Mouse (Mus musculus) C2C12 (cell line): ENCODE measurements around the gene Ap4m1. TPM values are rescaled to one million over a fixed set of nuclear protein-coding genes. Genes with fewer than 3 reads are reported as not detected.

ENCODE experiments used
- H3K27me3 ChIP-seq: one replicate; pipeline ENCODE4 v1.6.1; 2011; ENCODE audit not compliant: control insufficient read depth, insufficient read depth, insufficient read length
- H3K36me3 ChIP-seq: one replicate; pipeline ENCODE4 v1.6.1; 2011; ENCODE audit not compliant: control insufficient read depth, insufficient read depth
- H3K4me3 ChIP-seq: one replicate; pipeline ENCODE4 v1.5.1; 2011; ENCODE audit warnings: mild to moderate bottlenecking, control low read depth; ENCODE audit not compliant: poor library complexity, insufficient read depth, severe bottlenecking
- H3K79me2 ChIP-seq: one replicate; pipeline ENCODE4 v1.6.1; 2011; ENCODE audit not compliant: control insufficient read depth, insufficient read depth
- H3K79me3 ChIP-seq: one replicate; pipeline ENCODE4 v1.6.1; 2011; ENCODE audit warnings: low read depth, control low read depth
- H3ac ChIP-seq: one replicate; pipeline ENCODE3; 2011; ENCODE audit warnings: low read depth; ENCODE audit not compliant: control insufficient read depth, insufficient read length
- CEBPB ChIP-seq: IDR thresholded peaks from one replicate; pipeline ENCODE4 v1.6.1; 2011; ENCODE audit warnings: low read depth, mild to moderate bottlenecking, control low read depth, moderate library complexity
- CTCF ChIP-seq: IDR thresholded peaks from one replicate; pipeline ENCODE4 v1.5.1; 2011; ENCODE audit not compliant: control insufficient read depth, insufficient read depth, insufficient read length
- FOSL1 ChIP-seq: IDR thresholded peaks from one replicate; pipeline ENCODE4 v1.8.0; 2011; ENCODE audit warnings: mild to moderate bottlenecking, low read length; ENCODE audit not compliant: poor library complexity, insufficient read depth, severe bottlenecking
- MAX ChIP-seq: IDR thresholded peaks from one replicate; pipeline ENCODE4 v1.6.1; 2011; ENCODE audit warnings: mild to moderate bottlenecking, control low read depth
- MYOD1 ChIP-seq: IDR thresholded peaks from one replicate; pipeline ENCODE4 v1.6.1; 2011; ENCODE audit warnings: low read depth; ENCODE audit not compliant: control insufficient read depth, insufficient read length
- MYOG ChIP-seq: IDR thresholded peaks from one replicate; pipeline ENCODE4 v1.6.1; 2011; ENCODE audit not compliant: control insufficient read depth, insufficient read length; ENCODE audit errors: extremely low read depth
- USF1 ChIP-seq: IDR thresholded peaks from one replicate; pipeline ENCODE4 v1.6.1; 2011; ENCODE audit warnings: low read depth, mild to moderate bottlenecking, control low read depth, moderate library complexity
- polyA plus RNA-seq: library from polyadenylated mRNA; unstranded; fragments of >200 nt; fragmentation: generic; extraction: Trizol; gene quantifications from one replicate; pipeline ENCODE4 v1.2.1, GENCODE M21; 2012; ENCODE audit warnings: missing spikeins

The Ap4m1 gene
- polyA plus RNA-seq, 1 experiment = 11.2 TPM

- H3K79me2 ChIP-seq = peaks cover 48% of the 10 kb centered on the region
- no peak for TF ChIP-seq CEBPB
- no peak for TF ChIP-seq MYOG
- no peak for TF ChIP-seq USF1
- TF ChIP-seq MYOD1 = no peak
- no peak for TF ChIP-seq FOSL1
- no peaks in the 10 kb centered on the region for H3K27me3 ChIP-seq
- H3ac ChIP-seq = no peak overlapping the region
- H3K79me3 ChIP-seq = peaks cover 19% of the 10 kb centered on the region
- no peak overlapping the region for H3K4me3 ChIP-seq
- peaks cover 63% of the 10 kb centered on the region for H3K36me3 ChIP-seq
Observed at GRCm38 (mm10) chr5:138163610-138164009, 8.2 kb upstream of the Ap4m1 start.

- TF ChIP-seq CEBPB (no peak), MAX (no peak), CTCF (no peak), MYOG (no peak), FOSL1 (no peak), MYOD1 (no peak), USF1 (no peak)
- Histone ChIP-seq H3K79me2 (peaks cover 68% of the 10 kb centered on the region), H3ac (no peak overlapping the region), H3K36me3 (peaks cover 79% of the 10 kb centered on the region), H3K4me3 (no peak overlapping the region), H3K79me3 (peaks cover 36% of the 10 kb centered on the region), H3K27me3 (no peaks in the 10 kb centered on the region)
Observed at GRCm38 (mm10) chr5:138165594-138165993, 6.2 kb upstream of the Ap4m1 start.

GRCm38 (mm10) chr5:138170936-138171561 is 753 bp upstream of the Ap4m1 start:
- TF ChIP-seq MAX = peak; percentile 98
- TF ChIP-seq CEBPB = no peak
- peaks cover 58% of the 10 kb centered on the region for H3K36me3 ChIP-seq
- peak overlapping the region; percentile 79 for H3ac ChIP-seq
- H3K27me3 ChIP-seq = no peaks in the 10 kb centered on the region
- H3K4me3 ChIP-seq = peak overlapping the region; percentile 83
- H3K79me2 ChIP-seq = peaks cover 62% of the 10 kb centered on the region
- H3K79me3 ChIP-seq = peaks cover 25% of the 10 kb centered on the region

GRCm38 (mm10) chr5:138173217-138173616 is 1.4 kb downstream of the Ap4m1 start:
- TF ChIP-seq CTCF (no peak), CEBPB (no peak), FOSL1 (no peak), MAX (no peak)
- Histone ChIP-seq H3K79me3 (peaks cover 25% of the 10 kb centered on the region), H3K79me2 (peaks cover 47% of the 10 kb centered on the region), H3K27me3 (no peaks in the 10 kb centered on the region), H3K4me3 (no peak overlapping the region), H3K36me3 (peaks cover 57% of the 10 kb centered on the region), H3ac (no peak overlapping the region)

- H3K79me2 ChIP-seq = peaks cover 21% of the 10 kb centered on the region
- H3K36me3 ChIP-seq = peaks cover 4% of the 10 kb centered on the region
- TF ChIP-seq USF1 = peak; percentile 13
- no peak for TF ChIP-seq FOSL1
Observed at GRCm38 (mm10) chr5:138186950-138187638, 15.3 kb downstream of the Ap4m1 start, which contains the start of the genes Taf6 and Cnpy4. Gene Taf6 (minus strand): TSS chr5:138187451. Gene Cnpy4 (plus strand): TSS chr5:138187485.

GRCm38 (mm10) chr5:138187661-138188306 is 16.0 kb downstream of the Ap4m1 start:
- H3K4me3 ChIP-seq = peak overlapping the region; percentile 80
- no peak for TF ChIP-seq CTCF
- TF ChIP-seq USF1 = no peak
- no peak for TF ChIP-seq MYOD1
- no peak for TF ChIP-seq CEBPB
- TF ChIP-seq MYOG = no peak
- TF ChIP-seq FOSL1 = no peak
- no peak for TF ChIP-seq MAX
- peak overlapping the region; percentile 99 for H3ac ChIP-seq

More at GRCm38 (mm10) chr5:138186950-138187638, 15.3 kb downstream of the Ap4m1 start, which contains the start of the genes Taf6 and Cnpy4:
- Histone ChIP-seq H3K79me3 (peaks cover 7% of the 10 kb centered on the region), H3K27me3 (no peaks in the 10 kb centered on the region), H3K4me3 (peak within 1 kb of the TSS; percentile 80), H3ac (peak within 1 kb of the TSS; percentile 99)

More at GRCm38 (mm10) chr5:138187661-138188306, 16.0 kb downstream of the Ap4m1 start:
- Histone ChIP-seq H3K79me3 (peaks cover 7% of the 10 kb centered on the region), H3K36me3 (peaks cover 6% of the 10 kb centered on the region), H3K27me3 (no peaks in the 10 kb centered on the region), H3K79me2 (peaks cover 21% of the 10 kb centered on the region)
